Mouse (Mus musculus) left cerebral cortex, adult 18-20 months (tissue): ENCODE results near the gene Svs1. TPM values are rescaled to one million over a fixed set of nuclear protein-coding genes. Genes with fewer than 3 reads are reported as not detected.

Experiments
- total RNA-seq, 2 experiments: library from RNA; stranded (reverse); gene quantifications; 2 replicates each; pipeline ENCODE4 v1.2.3; 2021

Svs1 gene
- total RNA-seq, 2 experiments from 2014 or later = not detected

Other genes with a start within 250 kb of the Svs1 start
- gene Gimap1, start 247.8 kb upstream of the Svs1 start, total RNA-seq = 1 to 10 TPM; 2.1 to 2.3 TPM
- 1 to 10 TPM in 1 of 2 experiments, under 1 TPM in 1; 0.89 to 1.4 TPM for gene Gimap5, start 240.7 kb upstream of the Svs1 start, total RNA-seq
- not detected for gene Gimap3, start 216.0 kb upstream of the Svs1 start, total RNA-seq
- gene Tmem176a, start 145.9 kb upstream of the Svs1 start, total RNA-seq = 10 to 100 TPM; 28.9 to 40.9 TPM
- 10 to 100 TPM; 55.5 to 58.5 TPM for gene Tmem176b, start 145.4 kb upstream of the Svs1 start, total RNA-seq
- gene Aoc1, start 114.0 kb upstream of the Svs1 start, total RNA-seq = not detected
- gene 1600015I10Rik, start 57.0 kb upstream of the Svs1 start, total RNA-seq = not detected
- not detected for gene Doxl2, start 11.9 kb upstream of the Svs1 start, total RNA-seq
- gene Gpnmb, start 49.7 kb downstream of the Svs1 start, total RNA-seq = 1 to 10 TPM; 1.9 to 2.8 TPM
- 10 to 100 TPM; 23.8 to 34.4 TPM for gene Malsu1, start 86.9 kb downstream of the Svs1 start, total RNA-seq
- not detected for gene Igf2bp3, start 228.1 kb downstream of the Svs1 start, total RNA-seq